24 mouse cellular contexts compared by ENCODE assay signal in the genomic region with DNA sequence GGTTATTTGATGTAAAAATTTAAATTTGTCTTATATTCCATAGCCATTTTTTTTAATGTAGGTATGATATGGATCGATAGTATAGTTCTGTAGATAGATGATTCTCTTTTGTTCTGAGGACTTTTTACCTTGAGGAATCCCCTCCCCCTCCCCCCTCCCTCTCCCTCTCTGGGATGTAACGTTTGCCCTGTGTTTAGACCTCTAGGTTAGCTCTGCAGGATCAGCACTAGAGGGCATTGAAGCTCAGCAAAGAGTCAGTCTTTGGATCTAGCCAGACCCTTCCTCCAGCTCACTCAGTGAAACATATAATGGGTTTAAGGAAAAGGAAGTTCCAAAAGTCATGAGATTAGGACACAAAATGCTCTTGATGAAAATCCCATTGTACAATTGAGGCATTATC. TPM values are rescaled to one million over a fixed set of nuclear protein-coding genes. Genes with fewer than 3 reads are reported as not detected.
DNase-seq lines count a peak whose midpoint lies in the region; ATAC-seq and TF ChIP-seq lines count a peak whose summit lies in the region.
"Had no signal": no experiment of that assay in that cellular context is flagged by ENCODE, and none has a peak within 500 bp of the region (broad histone marks: within the 10 kb centered on the region; RNA-seq: fewer than 3 reads in every experiment).

No protein-coding gene starts in this region.

- WGBS in lung, postnatal 0 days: 50% methylated on average over 2 of the region's 2 CpGs

- 0 out of 4 replicates have a peak, but pooled peaks of 1 of the 2 experiments have one; percentile 27 for TF ChIP-seq CTCF in CH12.LX (conservative IDR thresholded peaks at IDR 0.05 in 1 of 2, IDR thresholded peaks at IDR 0.05 in 1 of 2; ENCODE audit: low read depth in 2 of 2, low read length in 2 of 2)
- no peak for TF ChIP-seq CTCF in lung, postnatal 0 days (IDR thresholded peaks at IDR 0.05)

- TF ChIP-seq EP300 in CH12.LX (IDR thresholded peaks at IDR 0.05; ENCODE audit: low read length): no peak
- TF ChIP-seq EP300 in lung, postnatal 0 days (IDR thresholded peaks at IDR 0.05): no peak

- peak; percentile 7 for TF ChIP-seq RAD21 in CH12.LX (IDR thresholded peaks at IDR 0.05; ENCODE audit: low read depth, low read length)

- peaks cover 26% of the 10 kb centered on the region for H3K79me2 ChIP-seq in CH12.LX (replicated peaks; ENCODE audit: control insufficient read depth, extremely low read depth, insufficient read depth, poor library complexity, severe bottlenecking)

- H3K27ac ChIP-seq in CH12.LX (ENCODE audit: insufficient read depth, low read depth) (no peak overlapping the region), ES-E14 (ENCODE audit: insufficient read depth, low read depth, low read length, poor library complexity, severe bottlenecking) (no peak overlapping the region)
- H3K27ac ChIP-seq in lung, postnatal 0 days (ENCODE audit: low read length): no peak overlapping the region
- H3K27ac ChIP-seq: embryonic facial prominence, embryonic 10.5 days; embryonic facial prominence, embryonic 12.5 days had no signal

- H3K9ac ChIP-seq in CH12.LX (ENCODE audit: insufficient read depth, low read depth) (no peak overlapping the region), ES-E14 (ENCODE audit: insufficient read depth, low read depth, low read length, poor library complexity, severe bottlenecking) (no peak overlapping the region)
- no peak overlapping the region for H3K9ac ChIP-seq in lung, postnatal 0 days (replicated peaks; ENCODE audit: low read depth)
- H3K9ac ChIP-seq: embryonic facial prominence, embryonic 12.5 days had no signal

- TF ChIP-seq POLR2A in CH12.LX (IDR thresholded peaks at IDR 0.05; ENCODE audit: low read depth, low read length): no peak

- no peak overlapping the region for H3K4me2 ChIP-seq in CH12.LX (ENCODE audit: insufficient read depth, low read depth, poor library complexity, severe bottlenecking)
- no peak overlapping the region for H3K4me2 ChIP-seq in lung, postnatal 0 days (replicated peaks; ENCODE audit: low read depth, low read length)
- H3K4me2 ChIP-seq: embryonic facial prominence, embryonic 12.5 days had no signal

- dilution Hi-C loops in CH12.LX (cut with MboI; ENCODE audit: extremely low pct_ligation_motif_present, extremely low pct_unique_long_range_greater_than_20kb, low sequenced_read_pairs): no loop called here

- no peaks in the 10 kb centered on the region for H3K9me3 ChIP-seq in CH12.LX (replicated peaks; ENCODE audit: low read length)
- H3K9me3 ChIP-seq in ES-E14 (ENCODE audit: control insufficient read depth, insufficient read depth, low read depth, low read length): no peaks in the 10 kb centered on the region
- H3K9me3 ChIP-seq in lung, postnatal 0 days (ENCODE audit: low read length): no peaks in the 10 kb centered on the region
- H3K9me3 ChIP-seq: embryonic facial prominence, embryonic 12.5 days had no signal

- peaks cover 6 to 20% of the 10 kb centered on the region in 2 experiments for H3K36me3 ChIP-seq in CH12.LX (replicated peaks in 1 of 2; ENCODE audit: control insufficient read depth in 1 of 2, insufficient read depth in 1 of 2, low read length in 1 of 2)
- no peaks in the 10 kb centered on the region for H3K36me3 ChIP-seq in ES-E14 (ENCODE audit: control insufficient read depth, insufficient read depth, low read length, poor library complexity, severe bottlenecking)
- H3K36me3 ChIP-seq in lung, postnatal 0 days (ENCODE audit: insufficient read depth, low read length): no peaks in the 10 kb centered on the region
- H3K36me3 ChIP-seq: embryonic facial prominence, embryonic 12.5 days had no signal

- no peak overlapping the region for H3K4me3 ChIP-seq in CH12.LX (replicated peaks in 1 of 3; ENCODE audit: low read depth in 2 of 3, low read length in 2 of 3, poor library complexity in 1 of 3)
- H3K4me3 ChIP-seq in ES-E14 (ENCODE audit: insufficient read depth in 1 of 2, low read depth in 1 of 2, low read length in 2 of 2, poor library complexity in 1 of 2, severe bottlenecking in 1 of 2): no peak overlapping the region
- no peak overlapping the region for H3K4me3 ChIP-seq in lung, postnatal 0 days (ENCODE audit: low read depth, low read length)
- H3K4me3 ChIP-seq: embryonic facial prominence, embryonic 10.5 days; embryonic facial prominence, embryonic 12.5 days had no signal

- peaks cover 2 to 5% of the 10 kb centered on the region in 2 experiments; a peak in 1 of 4 replicates for H3K4me1 ChIP-seq in CH12.LX (ENCODE audit: control insufficient read depth in 1 of 2, insufficient read depth in 2 of 2)
- H3K4me1 ChIP-seq in ES-E14 (ENCODE audit: control insufficient read depth in 2 of 2, insufficient read depth in 2 of 2, low read length in 2 of 2, poor library complexity in 1 of 2): no peaks in the 10 kb centered on the region
- no peaks in the 10 kb centered on the region for H3K4me1 ChIP-seq in lung, postnatal 0 days (ENCODE audit: insufficient read depth, low read depth, low read length)
- H3K4me1 ChIP-seq: embryonic facial prominence, embryonic 10.5 days; embryonic facial prominence, embryonic 12.5 days had no signal

- in situ Hi-C loops in CH12.LX (cut with MboI; ENCODE audit: low pct_ligation_motif_present, low pct_unique_long_range_greater_than_20kb, low sequenced_read_pairs) (no loop called here), ES-E14 (cut with MboI; ENCODE audit: low sequenced_read_pairs in 2 of 2, unreplicated experiment in 2 of 2) (no loop called here)

- DNase-seq in embryo, embryonic 10 days (ENCODE audit: low spot score): peak; percentile 10
- no peak for DNase-seq in embryo, embryonic 9.5 days (ENCODE audit: extremely low spot score)
- DNase-seq in CH12.LX (ENCODE audit: extremely low read depth) (no peak), ES-E14 (ENCODE audit: low read depth, low spot score) (peak; percentile 16), WW6 (ENCODE audit: low read depth, low spot score) (peak; percentile 5)
- no peak for DNase-seq in frontal cortex, postnatal 10 days (ENCODE audit: low spot score in 2 of 2)
- no peak for DNase-seq in lung, postnatal 0 days (ENCODE audit: low spot score)
- DNase-seq in natural killer cell, adult 2 months (ENCODE audit: low spot score in 2 of 2): no peak
- DNase-seq: adrenal gland, adult 8-10 months; adrenal gland, postnatal 14 days; adrenal gland, postnatal 36 days; B cell, adult 2 months; cerebellum, adult 11-12 months; cerebellum, adult 2 months; cerebellum, adult 9-10 months; cerebellum, postnatal 10 days; cerebellum, postnatal 25 days; embryo, embryonic 11 days had no signal

- ATAC-seq in lung, postnatal 0 days: no peak
- ATAC-seq: activated CD4-positive, CD25-positive, alpha-beta regulatory T cell, adult 4 months; CD4-positive, CD25-positive, alpha-beta regulatory T cell, adult 4 months; forebrain, embryonic 14.5 days; forebrain, embryonic 16.5 days had no signal

- no peaks in the 10 kb centered on the region for H3K27me3 ChIP-seq in CH12.LX (replicated peaks)
- no peaks in the 10 kb centered on the region for H3K27me3 ChIP-seq in lung, postnatal 0 days (replicated peaks; ENCODE audit: insufficient read depth, low read length)
- H3K27me3 ChIP-seq: embryonic facial prominence, embryonic 12.5 days had no signal

TF ChIP-seq in CH12.LX, 34 proteins besides CTCF, POLR2A, EP300 and RAD21:
- TF ChIP-seq ETS1 (conservative IDR thresholded peaks at IDR 0.05; ENCODE audit: low read depth, low read length) (no peak), HCFC1 (IDR thresholded peaks at IDR 0.05; ENCODE audit: low read depth, low read length) (no peak), ZNF384 (IDR thresholded peaks at IDR 0.05; ENCODE audit: low read depth, low read length) (no peak), KAT2A (IDR thresholded peaks at IDR 0.05; ENCODE audit: insufficient replicate concordance, low read length) (no peak), E2F4 (IDR thresholded peaks at IDR 0.05; ENCODE audit: insufficient replicate concordance, low read depth, low read length) (no peak), MAX (IDR thresholded peaks at IDR 0.05; ENCODE audit: low read length) (no peak), ELF1 (IDR thresholded peaks at IDR 0.05; ENCODE audit: low read depth, low read length) (no peak), UBTF (IDR thresholded peaks at IDR 0.05; ENCODE audit: low read depth, low read length) (no peak), MYC (IDR thresholded peaks at IDR 0.05; ENCODE audit: low read depth, low read length) (no peak), ZKSCAN1 (IDR thresholded peaks at IDR 0.05; ENCODE audit: borderline replicate concordance, low read depth, low read length) (no peak), USF2 (conservative IDR thresholded peaks at IDR 0.05; ENCODE audit: low read depth, low read length) (no peak)

TF ChIP-seq in ES-E14, 5 proteins besides CTCF, POLR2A, EP300 and RAD21:
- no peak for TF ChIP-seq MAFK (IDR thresholded peaks at IDR 0.05; ENCODE audit: insufficient read depth, low read depth, low read length)
- TF ChIP-seq CHD2 (IDR thresholded peaks at IDR 0.05; ENCODE audit: low read depth, low read length): no peak
- TF ChIP-seq ZNF384 (IDR thresholded peaks at IDR 0.05; ENCODE audit: low read depth, low read length): no peak
- no peak for TF ChIP-seq ZC3H11A (IDR thresholded peaks at IDR 0.05; ENCODE audit: borderline replicate concordance, low read depth, low read length)
- no peak for TF ChIP-seq HCFC1 (IDR thresholded peaks at IDR 0.05; ENCODE audit: borderline replicate concordance, insufficient read depth, low read length)

RNA-seq across cellular contexts. Expression of gene Rfx7, which starts 35.1 kb away (rescaled TPM):
- total RNA-seq in CH12.LX (2012; rRNA removed) (18.4 and 21.0 TPM in 2 replicates), CH12.LX (2014; rRNA removed) (27.3 and 30.0 TPM in 2 replicates), ES-E14 (2012; rRNA removed) (19.9 and 23.8 TPM in 2 replicates)
- 42.2 and 49.9 TPM in 2 replicates for polyA plus RNA-seq in CH12.LX (2012; ENCODE audit: insufficient read length, low read depth)
- 4.0 and 4.2 TPM in 2 replicates for polyA plus RNA-seq in lung, postnatal 0 days (2015; fragmentation: Nextera tagmentation; extraction: Ambion mirVana)

Comparison
In these comparisons a context has a peak if more than half of its experiments do, and no peak if none do; other contexts are left out.
1. DNase-seq: peak in embryo, embryonic 10 days (single experiment), ES-E14 (single experiment) and WW6 (single experiment); none in embryo, embryonic 9.5 days (single experiment), CH12.LX (single experiment), frontal cortex, postnatal 10 days (0 of 2), lung, postnatal 0 days (single experiment) and natural killer cell, adult 2 months (0 of 2).